17 mouse cellular contexts compared by ENCODE assay signal in the genomic region with DNA sequence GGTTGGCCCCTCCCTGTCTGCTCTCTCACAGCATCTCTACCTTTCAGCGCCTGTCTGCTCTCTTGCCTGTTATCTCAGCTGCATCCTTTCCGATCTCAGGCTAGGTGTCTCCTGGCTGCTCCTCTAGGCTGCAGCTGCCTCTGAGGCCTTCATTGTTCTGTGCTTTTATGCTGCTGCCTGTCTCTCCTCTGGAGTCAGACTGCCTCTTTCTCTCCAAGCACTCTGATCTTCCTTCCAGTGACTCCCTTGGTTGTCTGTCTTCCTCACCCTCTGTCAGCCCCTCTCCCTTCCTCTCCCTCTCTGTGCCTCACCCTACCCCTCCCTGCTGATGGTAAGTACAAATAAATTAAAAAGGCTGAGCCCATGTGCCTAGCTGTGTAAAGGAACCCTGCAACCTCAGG.
DNase-seq lines count a peak whose midpoint lies in the region; ATAC-seq lines count a peak whose summit lies in the region.
"Had no signal": no experiment of that assay in that cellular context is flagged by ENCODE, and none has a peak within 500 bp of the region (broad histone marks: within the 10 kb centered on the region; RNA-seq: fewer than 3 reads in every experiment).

No protein-coding gene starts in this region.

- no peak for ATAC-seq in limb, embryonic 12.5 days (ENCODE audit: insufficient number of reproducible peaks, insufficient read depth, low FRiP score, low TSS enrichment, low read depth)
- ATAC-seq in forebrain, embryonic 15.5 days (replicated peaks), result peak; percentile 56
- no peak for ATAC-seq in limb, embryonic 13.5 days (ENCODE audit: low FRiP score, low read depth)
- no peak for ATAC-seq in neural tube, embryonic 14.5 days (ENCODE audit: low read depth)
- ATAC-seq: intestine, postnatal 0 days had no signal

- H3K4me3 ChIP-seq in limb, embryonic 12.5 days (replicated peaks), result no peak overlapping the region
- no peak overlapping the region for H3K4me3 ChIP-seq in limb, embryonic 10.5 days
- H3K4me3 ChIP-seq in forebrain, embryonic 15.5 days, result no peak overlapping the region
- H3K4me3 ChIP-seq in limb, embryonic 13.5 days, result no peak overlapping the region
- H3K4me3 ChIP-seq in neural tube, embryonic 14.5 days (ENCODE audit: low read depth, low read length), result no peak overlapping the region
- H3K4me3 ChIP-seq: heart, embryonic 15.5 days had no signal

- no peak overlapping the region; the same call in 1 of the 2 replicates for H3K9ac ChIP-seq in limb, embryonic 12.5 days (replicated peaks)
- 0 out of 2 replicates have a peak overlapping the region, but pooled peaks have one; percentile 1 for H3K9ac ChIP-seq in forebrain, embryonic 15.5 days (replicated peaks)
- H3K9ac ChIP-seq in limb, embryonic 13.5 days, result no peak overlapping the region
- H3K9ac ChIP-seq in neural tube, embryonic 14.5 days (replicated peaks; ENCODE audit: low read depth, low read length), result peak overlapping the region; percentile 37; the same call in 1 of the 2 replicates
- H3K9ac ChIP-seq: heart, embryonic 15.5 days had no signal

- no peak for DNase-seq in limb, embryonic 10.5 days (ENCODE audit: low spot score)
- no peak for DNase-seq in MN1 (ENCODE audit: low spot score)
- DNase-seq in urinary bladder, postnatal 36 days (ENCODE audit: low spot score in 2 of 2), result no peak
- DNase-seq in urinary bladder, adult 18-20 months (ENCODE audit: low spot score in 2 of 2), result no peak
- DNase-seq: adrenal gland, adult 2 months; cerebellum, postnatal 36 days; gastrocnemius, postnatal 25 days; kidney, postnatal 36 days; layer of hippocampus, postnatal 36 days; liver; lung, postnatal 10 days had no signal

- H3K27ac ChIP-seq in limb, embryonic 12.5 days, result peak overlapping the region; percentile 50; the same call in 1 of the 2 replicates
- no peak overlapping the region for H3K27ac ChIP-seq in limb, embryonic 10.5 days
- peak overlapping the region; percentile 77 for H3K27ac ChIP-seq in forebrain, embryonic 15.5 days (replicated peaks)
- peak overlapping the region; percentile 39; the same call in 1 of the 2 replicates for H3K27ac ChIP-seq in limb, embryonic 13.5 days
- H3K27ac ChIP-seq in neural tube, embryonic 14.5 days (ENCODE audit: low read depth, low read length), result peak overlapping the region; percentile 52
- H3K27ac ChIP-seq: heart, embryonic 15.5 days had no signal

- no peak overlapping the region for H3K4me2 ChIP-seq in limb, embryonic 12.5 days
- no peak overlapping the region for H3K4me2 ChIP-seq in forebrain, embryonic 15.5 days (replicated peaks)
- H3K4me2 ChIP-seq in limb, embryonic 13.5 days (replicated peaks), result no peak overlapping the region
- H3K4me2 ChIP-seq in neural tube, embryonic 14.5 days (ENCODE audit: low read depth, low read length), result no peak overlapping the region
- H3K4me2 ChIP-seq: heart, embryonic 15.5 days had no signal

- H3K36me3 ChIP-seq in limb, embryonic 12.5 days, result no peaks in the 10 kb centered on the region
- no peaks in the 10 kb centered on the region for H3K36me3 ChIP-seq in limb, embryonic 10.5 days
- H3K36me3 ChIP-seq in forebrain, embryonic 15.5 days, result no peaks in the 10 kb centered on the region
- H3K36me3 ChIP-seq in limb, embryonic 13.5 days, result no peaks in the 10 kb centered on the region
- no peaks in the 10 kb centered on the region for H3K36me3 ChIP-seq in neural tube, embryonic 14.5 days (ENCODE audit: control insufficient read depth, insufficient read depth, low read length)
- H3K36me3 ChIP-seq: heart, embryonic 15.5 days had no signal

- no peaks in the 10 kb centered on the region for H3K27me3 ChIP-seq in limb, embryonic 12.5 days
- no peaks in the 10 kb centered on the region for H3K27me3 ChIP-seq in limb, embryonic 10.5 days (ENCODE audit: low read depth, poor library complexity, severe bottlenecking)
- no peaks in the 10 kb centered on the region for H3K27me3 ChIP-seq in forebrain, embryonic 15.5 days
- H3K27me3 ChIP-seq in limb, embryonic 13.5 days, result no peaks in the 10 kb centered on the region
- H3K27me3 ChIP-seq in neural tube, embryonic 14.5 days (ENCODE audit: control insufficient read depth, insufficient read depth, low read length), result no peaks in the 10 kb centered on the region
- H3K27me3 ChIP-seq: heart, embryonic 15.5 days had no signal

- H3K4me1 ChIP-seq in limb, embryonic 12.5 days (replicated peaks), result peaks cover 27% of the 10 kb centered on the region
- H3K4me1 ChIP-seq in limb, embryonic 10.5 days, result peaks cover 32% of the 10 kb centered on the region
- peaks cover 31% of the 10 kb centered on the region for H3K4me1 ChIP-seq in forebrain, embryonic 15.5 days
- peaks cover 24% of the 10 kb centered on the region for H3K4me1 ChIP-seq in limb, embryonic 13.5 days
- H3K4me1 ChIP-seq in neural tube, embryonic 14.5 days (ENCODE audit: control insufficient read depth, insufficient read depth, low read length), result peaks cover 31% of the 10 kb centered on the region
- H3K4me1 ChIP-seq: heart, embryonic 15.5 days had no signal

- H3K9me3 ChIP-seq in limb, embryonic 12.5 days, result no peaks in the 10 kb centered on the region
- no peaks in the 10 kb centered on the region for H3K9me3 ChIP-seq in limb, embryonic 10.5 days (replicated peaks)
- H3K9me3 ChIP-seq in forebrain, embryonic 15.5 days, result no peaks in the 10 kb centered on the region
- no peaks in the 10 kb centered on the region for H3K9me3 ChIP-seq in limb, embryonic 13.5 days
- no peaks in the 10 kb centered on the region for H3K9me3 ChIP-seq in neural tube, embryonic 14.5 days (ENCODE audit: control insufficient read depth, low read length)
- H3K9me3 ChIP-seq: heart, embryonic 15.5 days had no signal

- 25% methylated on average over 2 of the region's 2 CpGs for WGBS in limb, embryonic 12.5 days
- 41% methylated on average over 2 of the region's 2 CpGs for WGBS in limb, embryonic 10.5 days
- 4% methylated on average over 2 of the region's 2 CpGs for WGBS in forebrain, embryonic 15.5 days
- WGBS in limb, embryonic 13.5 days, result 21% methylated on average over 2 of the region's 2 CpGs
- WGBS in neural tube, embryonic 14.5 days, result 9% methylated on average over 2 of the region's 2 CpGs

Comparison
In these comparisons a context has a peak if more than half of its experiments do, and no peak if none do; other contexts are left out.
1. H3K9ac ChIP-seq: peak in forebrain, embryonic 15.5 days (single experiment) and neural tube, embryonic 14.5 days (single experiment); none in limb, embryonic 12.5 days (single experiment) and limb, embryonic 13.5 days (single experiment).